ENCODE assay signal across 8 mouse cellular contexts in genomic region chr1:84839309-84840017, GRCm38 (mm10). TPM values are rescaled to one million over a fixed set of nuclear protein-coding genes. Genes with fewer than 3 reads are reported as not detected.
DNase-seq lines count a peak whose midpoint lies in the region; ATAC-seq and TF ChIP-seq lines count a peak whose summit lies in the region.

Gene Fbxo36 (plus strand): TSS chr1:84839841.

- no peaks in the 10 kb centered on the region for H3K9me3 ChIP-seq in kidney, embryonic 14.5 days (ENCODE audit: control insufficient read depth, low read length)
- H3K9me3 ChIP-seq in limb, embryonic 15.5 days = no peaks in the 10 kb centered on the region

- no peak for TF ChIP-seq CTCF in bone marrow macrophage, adult 2 months (IDR thresholded peaks at IDR 0.05; ENCODE audit: low read depth, low read length)
- TF ChIP-seq CTCF in embryonic fibroblast, embryonic 13.5 days (IDR thresholded peaks at IDR 0.05; ENCODE audit: borderline replicate concordance, insufficient read depth, low read length) = no peak

- no peaks in the 10 kb centered on the region for H3K27me3 ChIP-seq in kidney, embryonic 14.5 days (ENCODE audit: control insufficient read depth, insufficient read depth, low read length)
- no peaks in the 10 kb centered on the region for H3K27me3 ChIP-seq in limb, embryonic 15.5 days

- peaks cover 7% of the 10 kb centered on the region for H3K4me1 ChIP-seq in bone marrow macrophage, adult 2 months (ENCODE audit: control insufficient read depth, insufficient read depth, low read length)
- H3K4me1 ChIP-seq in embryonic fibroblast, embryonic 13.5 days (ENCODE audit: control insufficient read depth, insufficient read depth, low read length) = no peaks in the 10 kb centered on the region
- 0 out of 2 replicates have a peak, but pooled peaks cover 4% of the 10 kb centered on the region for H3K4me1 ChIP-seq in kidney, embryonic 14.5 days (ENCODE audit: control insufficient read depth, insufficient read depth, low read length)
- H3K4me1 ChIP-seq in limb, embryonic 15.5 days = peaks cover 7% of the 10 kb centered on the region; the same call in 1 of the 2 replicates

- 0 out of 2 replicates have a peak, but pooled peaks cover 2% of the 10 kb centered on the region for H3K36me3 ChIP-seq in kidney, embryonic 14.5 days (ENCODE audit: control insufficient read depth, insufficient read depth, low read length)
- H3K36me3 ChIP-seq in limb, embryonic 15.5 days = no peaks in the 10 kb centered on the region

- H3K4me2 ChIP-seq in kidney, embryonic 14.5 days (replicated peaks; ENCODE audit: low read depth, low read length) = peak within 1 kb of the TSS; percentile 66
- peak within 1 kb of the TSS; percentile 69 for H3K4me2 ChIP-seq in limb, embryonic 15.5 days

- H3K9ac ChIP-seq in kidney, embryonic 14.5 days (ENCODE audit: low read depth, low read length) = peak within 1 kb of the TSS; percentile 94
- peak within 1 kb of the TSS; percentile 89 for H3K9ac ChIP-seq in limb, embryonic 15.5 days

- ATAC-seq in kidney, embryonic 14.5 days (ENCODE audit: low FRiP score, low TSS enrichment) = peak; percentile 92
- ATAC-seq in limb, embryonic 15.5 days (ENCODE audit: insufficient number of reproducible peaks, low FRiP score, low TSS enrichment, low read depth) = peak; percentile 90

- no peak for TF ChIP-seq POLR2A in bone marrow macrophage, adult 2 months (IDR thresholded peaks at IDR 0.05; ENCODE audit: borderline replicate concordance, low read depth, low read length)
- TF ChIP-seq POLR2A in embryonic fibroblast, embryonic 13.5 days (IDR thresholded peaks at IDR 0.05; ENCODE audit: low read depth, low read length) = peak; percentile 71

- peak within 1 kb of the TSS; percentile 87 for H3K4me3 ChIP-seq in bone marrow macrophage, adult 2 months (ENCODE audit: insufficient read depth, low read length)
- peak within 1 kb of the TSS; percentile 93 for H3K4me3 ChIP-seq in embryonic fibroblast, embryonic 13.5 days (ENCODE audit: insufficient read depth, low read length)
- H3K4me3 ChIP-seq in kidney, embryonic 14.5 days (ENCODE audit: low read length) = peak within 1 kb of the TSS; percentile 74
- peak within 1 kb of the TSS; percentile 94 for H3K4me3 ChIP-seq in limb, embryonic 15.5 days

- 1% methylated on average over 54 of the region's 54 CpGs for WGBS in kidney, embryonic 14.5 days
- under 1% methylated on average over 46 of the region's 54 CpGs for WGBS in limb, embryonic 15.5 days

- peak; percentile 99 for DNase-seq in A20 (ENCODE audit: low read depth, low spot score)
- DNase-seq in heart, adult 9 months (ENCODE audit: low spot score in 2 of 2) = peak; percentile 92 to 93
- peak; percentile 66 to 86 for DNase-seq in monocyte, adult 2 months (ENCODE audit: low read depth in 1 of 2, low spot score in 2 of 2)
- peak; percentile 84 to 85 for DNase-seq in spleen, postnatal 36 days (ENCODE audit: low spot score in 2 of 2)

- peak within 1 kb of the TSS; percentile 93 for H3K27ac ChIP-seq in bone marrow macrophage, adult 2 months (ENCODE audit: insufficient read depth, low read depth, low read length)
- H3K27ac ChIP-seq in embryonic fibroblast, embryonic 13.5 days (ENCODE audit: insufficient read depth, low read length) = peak within 1 kb of the TSS; percentile 82
- peak within 1 kb of the TSS; percentile 96 for H3K27ac ChIP-seq in kidney, embryonic 14.5 days (ENCODE audit: low read depth, low read length)
- H3K27ac ChIP-seq in limb, embryonic 15.5 days = peak within 1 kb of the TSS; percentile 98

RNA-seq across cellular contexts. Expression of gene Fbxo36, which starts in this region (rescaled TPM):
- polyA plus RNA-seq in bone marrow macrophage, adult 2 months (2012; ENCODE audit: insufficient read depth, insufficient read length, missing spikeins) = 3.4 and 4.2 TPM in 2 replicates
- polyA plus RNA-seq in embryonic fibroblast, embryonic 13.5 days (2011; ENCODE audit: insufficient read length, low read depth, missing spikeins) = 6.9 and 7.0 TPM in 2 replicates
- polyA plus RNA-seq in kidney, embryonic 14.5 days (2014; fragmentation: Nextera tagmentation; extraction: Ambion mirVana) = 10.6 and 13.3 TPM in 2 replicates
- polyA plus RNA-seq in limb, embryonic 15.5 days (2015; fragmentation: Nextera tagmentation; extraction: Ambion mirVana) = 9.8 and 12.0 TPM in 2 replicates

Comparison
In these comparisons a context has a peak if more than half of its experiments do, and no peak if none do; other contexts are left out.
1. Peak in every context shown above with its lines: DNase-seq, ATAC-seq, H3K4me3 ChIP-seq and H3K27ac ChIP-seq.